Mouse (Mus musculus): ENCODE measurements at regions not wholly inside any gene's neighbourhood (a gene's known extent, or its start where the extent isn't known, plus 50 kb on each side); places are given as distances from the start of the nearest gene placed in this dataset.

DNA sequence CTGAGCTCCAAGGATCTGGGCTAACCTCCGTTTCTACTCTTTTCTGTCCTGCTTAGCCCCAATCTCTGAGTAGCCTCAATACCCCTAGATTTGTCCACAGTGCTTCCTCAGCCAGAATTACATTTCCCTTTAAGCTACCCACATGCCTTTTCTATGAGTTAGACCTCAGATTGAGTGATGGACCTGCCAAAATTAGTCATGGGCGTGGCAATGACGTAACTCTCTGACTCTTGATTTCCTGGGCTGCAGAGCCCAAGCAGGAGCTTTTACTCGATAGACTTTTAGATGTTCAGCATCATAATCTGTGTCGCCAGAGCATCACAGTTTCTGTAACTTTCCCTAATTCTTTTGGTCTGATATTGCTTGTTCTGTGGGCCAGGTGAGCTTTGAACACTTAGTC lies 186.9 kb upstream of the Rora start:
- no peak for DNase-seq

GRCm38 (mm10) chr9:68476391-68476790 lies 177.2 kb upstream of the Rora start:
- DNase-seq, result no peak

- no peak for DNase-seq
Measured at GRCm38 (mm10) chr9:68477466-68477865, 176.1 kb upstream of the Rora start.

DNA sequence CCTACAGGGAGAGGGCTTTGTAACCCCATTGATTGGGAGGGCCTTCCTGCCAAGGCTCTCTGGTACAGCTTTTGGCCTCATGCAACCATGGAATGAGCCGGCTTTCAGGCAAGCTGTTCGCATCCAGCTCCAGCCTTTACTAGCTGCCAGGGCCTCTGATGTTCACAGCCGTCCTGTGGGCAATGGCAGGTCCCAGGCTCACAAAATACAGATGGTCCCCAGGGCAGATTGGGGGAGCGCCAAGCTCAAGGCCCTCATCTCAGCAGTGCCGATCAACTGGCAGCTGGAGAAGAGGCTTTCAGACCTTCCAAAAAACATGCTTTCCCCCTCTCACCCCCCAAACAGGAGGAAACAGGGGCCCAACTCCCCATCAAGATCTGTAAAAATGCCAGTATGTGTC lies 166.9 kb upstream of the Rora start:
- peak; percentile 19 for DNase-seq

DNA sequence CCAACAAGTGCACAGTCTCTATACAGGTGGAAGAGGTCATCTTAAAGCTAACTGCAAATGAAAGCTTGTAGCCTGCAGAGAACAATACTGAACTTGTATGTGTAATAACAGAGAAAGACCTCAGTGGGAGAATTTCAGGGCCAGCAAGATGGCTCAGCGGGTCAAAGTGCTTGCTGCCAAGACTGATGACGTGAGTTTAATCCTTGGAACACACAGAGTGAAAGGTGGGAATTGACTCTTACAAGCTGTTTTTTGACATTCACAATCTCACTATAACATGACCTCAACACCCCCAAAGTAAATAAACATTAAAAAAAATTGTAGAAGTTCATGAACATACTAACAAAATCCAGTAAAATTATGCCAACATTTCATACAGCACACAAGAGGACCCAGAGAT lies 162.4 kb upstream of the Rora start:
- DNase-seq, result no peak

GRCm38 (mm10) chr9:68521218-68521617 lies 132.4 kb upstream of the Rora start:
- DNase-seq, result no peak

- DNase-seq, result no peak
Measured at GRCm38 (mm10) chr9:68561767-68562552, 91.6 kb upstream of the Rora start.

- no peak for DNase-seq
Measured at GRCm38 (mm10) chr9:68563206-68563605, 90.4 kb upstream of the Rora start.

DNA sequence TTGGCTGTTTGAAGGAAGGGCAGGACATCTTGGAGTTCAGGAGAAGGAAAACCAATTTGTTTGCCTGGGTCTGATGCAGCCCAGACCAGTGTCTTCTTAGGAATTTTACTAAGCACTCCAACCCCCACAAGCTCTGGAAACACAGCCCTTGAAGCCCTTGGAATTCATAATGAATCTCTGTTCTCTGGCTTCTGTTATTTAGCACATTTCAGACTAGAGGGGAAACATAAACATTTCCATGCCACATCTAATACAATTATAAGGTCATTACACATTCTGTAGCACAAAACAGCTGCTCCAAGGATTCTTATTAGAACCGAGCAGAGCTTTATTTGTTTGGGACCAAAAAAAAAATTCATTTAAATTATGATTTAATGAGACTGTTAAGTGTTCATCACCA lies 67.8 kb upstream of the Rora start:
- DNase-seq, result no peak

DNA sequence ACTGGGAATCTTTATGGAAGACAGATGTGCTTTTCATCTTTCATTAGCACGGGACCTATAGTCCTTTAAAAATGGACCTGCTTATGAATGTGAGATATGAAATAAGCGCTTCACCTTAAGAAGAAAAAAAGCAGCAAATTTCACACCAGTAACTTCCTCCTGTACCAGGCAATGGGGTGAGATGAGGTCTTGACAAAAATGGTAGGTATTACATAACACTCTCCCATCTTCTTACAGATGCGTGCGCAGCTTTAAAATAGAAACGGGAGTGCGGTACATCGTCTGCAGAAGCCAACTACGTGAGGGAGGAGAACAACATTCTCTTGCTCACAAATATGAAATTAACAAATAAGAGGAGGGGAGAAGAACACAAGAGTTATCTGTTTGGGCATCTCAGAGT lies 62.6 kb upstream of the Rora start:
- no peak for DNase-seq

DNA sequence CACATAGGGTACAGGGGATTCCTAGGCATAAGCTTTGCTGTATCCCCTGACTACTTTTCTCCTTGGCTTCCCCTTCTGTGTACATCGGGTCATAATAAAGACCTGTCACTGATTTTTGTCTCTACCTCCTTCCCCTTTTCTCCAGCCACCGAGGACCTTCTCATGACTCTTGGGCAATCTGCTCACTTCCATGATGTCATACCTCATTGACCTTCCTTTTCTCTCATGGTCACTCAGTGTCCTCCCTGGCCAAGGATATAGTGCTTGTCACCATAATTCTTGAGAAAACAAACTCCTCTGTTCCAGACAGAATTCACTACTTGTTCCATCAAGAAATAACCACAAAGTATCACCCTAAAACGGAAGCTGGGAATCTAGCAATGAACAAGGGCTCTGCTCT lies 60.6 kb upstream of the Rora start:
- DNase-seq, result no peak

- no peak for DNase-seq
Measured at GRCm38 (mm10) chr9:68594586-68594985, 59.0 kb upstream of the Rora start.
